8 mouse cellular contexts compared by ENCODE assay signal in genomic region chr2:85048168-85048751, GRCm38 (mm10). TPM values are rescaled to one million over a fixed set of nuclear protein-coding genes. Genes with fewer than 3 reads are reported as not detected.
A peak's percentile ranks its signal among the peaks of the same experiment; 100 is the strongest.
DNase-seq lines count a peak whose midpoint lies in the region; ATAC-seq lines count a peak whose summit lies in the region.

No protein-coding gene starts in this region.

- peaks cover 57% of the 10 kb centered on the region for H3K36me3 ChIP-seq in hindbrain, embryonic 13.5 days

- under 1% methylated on average over 33 of the region's 44 CpGs for WGBS in hindbrain, embryonic 13.5 days

- DNase-seq in NIH3T3 (ENCODE audit: low read depth): peak; percentile 85
- peak; percentile 75 to 82 for DNase-seq in cerebellum, postnatal 10 days
- DNase-seq in frontal cortex, postnatal 36 days (ENCODE audit: low spot score in 2 of 2): peak; percentile 67 to 75
- DNase-seq in layer of hippocampus, postnatal 25 days (ENCODE audit: extremely low spot score in 1 of 2, low spot score in 1 of 2): peak; percentile 50 to 64
- DNase-seq in lung, postnatal 25 days (ENCODE audit: low spot score): peak; percentile 71
- DNase-seq in retina, embryonic 14.5 days (ENCODE audit: low spot score): peak; percentile 77
- peak; percentile 49 to 71 for DNase-seq in urinary bladder, adult 18-20 months (ENCODE audit: low spot score in 2 of 2)

- H3K9ac ChIP-seq in hindbrain, embryonic 13.5 days: peak overlapping the region; percentile 84

- H3K4me1 ChIP-seq in hindbrain, embryonic 13.5 days (replicated peaks): peaks cover 55% of the 10 kb centered on the region

- no peaks in the 10 kb centered on the region for H3K27me3 ChIP-seq in hindbrain, embryonic 13.5 days

- no peaks in the 10 kb centered on the region for H3K9me3 ChIP-seq in hindbrain, embryonic 13.5 days

- ATAC-seq in hindbrain, embryonic 13.5 days (ENCODE audit: low FRiP score): peak; percentile 77

- peak overlapping the region; percentile 93 for H3K27ac ChIP-seq in hindbrain, embryonic 13.5 days

- peak overlapping the region; percentile 68 for H3K4me3 ChIP-seq in hindbrain, embryonic 13.5 days

- peak overlapping the region; percentile 80 for H3K4me2 ChIP-seq in hindbrain, embryonic 13.5 days

RNA-seq across cellular contexts. Expression of gene Tnks1bp1, which starts 0.4 kb away (rescaled TPM):
- polyA plus RNA-seq in hindbrain, embryonic 13.5 days (2015; fragmentation: Nextera tagmentation; extraction: Ambion mirVana): 27.2 and 30.2 TPM in 2 replicates
- total RNA-seq in layer of hippocampus, postnatal 25 days (2021): 100 to 1,000 TPM; 141 to 159 TPM

RNA-seq across cellular contexts. Expression of gene P2rx3, which starts 11.0 kb away (rescaled TPM):
- 19.3 and 20.3 TPM in 2 replicates for polyA plus RNA-seq in hindbrain, embryonic 13.5 days (2015; fragmentation: Nextera tagmentation; extraction: Ambion mirVana)
- 1 to 10 TPM; 1.8 to 2.5 TPM for total RNA-seq in layer of hippocampus, postnatal 25 days (2021)

RNA-seq across cellular contexts. Expression of gene Ssrp1, which starts 11.2 kb away (rescaled TPM):
- 190 and 199 TPM in 2 replicates for polyA plus RNA-seq in hindbrain, embryonic 13.5 days (2015; fragmentation: Nextera tagmentation; extraction: Ambion mirVana)
- 100 to 1,000 TPM; 108 to 111 TPM for total RNA-seq in layer of hippocampus, postnatal 25 days (2021)

Comparison
In these comparisons a context has a peak if more than half of its experiments do, and no peak if none do; other contexts are left out.
1. Peak in every context shown above with its lines: DNase-seq, ATAC-seq, H3K4me3 ChIP-seq and H3K27ac ChIP-seq.